Mouse (Mus musculus) cerebellum, postnatal 36 days (tissue): Measurements from ENCODE around the gene Mrps26.
A peak's percentile ranks its signal among the peaks of the same experiment; 100 is the strongest.

ENCODE experiments used
- DNase-seq, 2 experiments: peaks; one replicate each; pipeline ENCODE4 v3.0.0; 2021 to 2022; ENCODE audit warnings: mixed read lengths in 2 of 2

The Mrps26 gene

GRCm38 (mm10) chr2:130577021-130577420, 13.5 kb downstream of the Mrps26 start:
- no peak for DNase-seq

DNA sequence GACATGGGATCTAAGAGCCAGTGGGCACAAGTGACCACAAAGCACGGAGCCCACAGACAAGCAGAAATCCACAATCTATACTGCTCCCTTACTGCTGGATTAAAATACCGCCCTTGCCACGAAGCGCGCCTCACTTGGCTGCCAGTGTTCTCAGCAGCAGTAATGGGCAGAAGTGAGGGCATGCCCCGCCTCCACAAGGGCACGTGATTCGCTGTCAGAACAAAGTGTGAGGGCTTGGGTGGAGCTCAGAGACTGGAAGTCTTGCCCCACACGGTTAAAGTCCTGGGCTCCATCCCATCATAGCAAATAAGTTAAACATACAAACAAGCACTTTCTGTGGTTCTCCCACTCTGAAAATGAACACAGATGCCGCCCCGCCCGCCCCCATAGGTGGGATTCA, 14.1 kb downstream of the Mrps26 start:
- no peak for DNase-seq

GRCm38 (mm10) chr2:130578148-130578547, 14.6 kb downstream of the Mrps26 start:
- DNase-seq: peak; percentile 75 to 76

- no peak for DNase-seq
Measured at GRCm38 (mm10) chr2:130579791-130580190, 16.2 kb downstream of the Mrps26 start.

DNA sequence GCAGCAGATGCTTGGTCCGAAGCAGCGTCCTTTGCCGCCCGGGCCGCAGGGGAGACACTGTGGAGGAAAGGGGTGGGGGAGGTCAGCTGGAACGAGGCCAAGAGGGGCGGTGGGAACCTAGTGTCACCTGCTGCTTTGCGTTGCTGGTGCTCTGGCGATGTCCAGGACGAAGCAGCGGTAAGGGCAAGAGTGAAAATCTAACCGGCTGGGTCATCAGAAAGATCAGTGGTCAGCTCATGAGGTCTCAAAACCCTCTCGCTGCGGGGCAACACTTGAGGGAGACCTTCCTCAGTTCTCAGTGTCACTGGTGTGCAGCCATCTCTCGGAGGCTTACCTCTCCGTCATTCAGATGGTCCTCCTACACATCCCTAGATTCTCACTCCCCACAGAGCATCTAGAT, 17.7 kb downstream of the Mrps26 start:
- no peak for DNase-seq

DNA sequence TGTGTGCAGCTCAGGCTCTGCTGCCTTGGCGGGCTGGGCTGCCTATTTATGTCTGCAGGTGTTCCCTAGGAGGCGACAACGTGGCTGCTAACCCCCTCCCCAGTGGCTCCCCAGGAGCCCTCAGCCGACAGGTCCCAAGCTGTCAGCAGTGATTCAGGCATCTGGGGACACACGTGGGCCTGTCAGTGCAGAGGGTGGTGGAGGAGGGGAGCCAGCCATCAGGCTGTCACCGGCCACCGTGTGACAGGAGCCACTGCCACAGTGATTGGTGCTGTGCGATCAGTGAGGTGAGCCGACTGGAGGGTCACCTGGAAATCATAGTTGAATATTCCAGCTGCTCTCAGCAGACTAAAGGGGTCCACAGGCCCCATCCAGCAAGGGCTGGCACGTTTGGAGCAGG, 19.0 kb downstream of the Mrps26 start, which contains the start of gene Avp:
Gene Avp, minus strand, starts transcription at position 3 of the 400 bp plus-strand sequence.
- DNase-seq: no peak

DNA sequence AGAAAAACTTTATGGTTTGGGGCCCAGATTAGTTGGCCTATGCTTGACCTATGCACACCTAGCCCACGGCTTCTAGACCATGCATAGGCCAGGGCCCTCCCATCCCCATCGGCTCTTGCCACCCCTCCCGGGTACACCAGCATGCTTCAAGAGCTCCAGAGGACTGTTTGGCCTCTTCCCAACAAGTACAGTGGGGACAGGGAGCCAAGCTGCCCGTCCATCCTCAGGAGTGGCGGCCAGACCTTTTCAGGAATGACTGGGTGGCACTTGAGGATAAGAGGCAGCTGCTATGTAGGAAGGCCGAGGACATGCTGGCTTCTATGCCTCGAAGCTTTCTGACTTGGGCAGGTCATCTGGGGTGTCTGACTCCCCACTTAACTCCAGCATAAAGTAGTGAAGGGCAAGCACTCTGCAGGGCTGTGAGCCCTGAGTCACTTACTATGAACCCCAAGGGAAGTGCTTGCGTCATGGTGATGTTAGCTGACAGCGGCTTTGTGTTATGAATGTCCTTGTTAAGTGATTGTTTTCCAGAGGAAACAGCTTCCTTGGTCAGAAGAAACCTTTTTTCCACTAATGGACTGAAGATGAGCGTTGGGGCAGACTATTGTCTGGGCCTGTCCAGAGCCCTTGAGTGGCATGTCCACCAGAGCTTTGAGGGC, 20.5 kb downstream of the Mrps26 start:
- DNase-seq: no peak

DNA sequence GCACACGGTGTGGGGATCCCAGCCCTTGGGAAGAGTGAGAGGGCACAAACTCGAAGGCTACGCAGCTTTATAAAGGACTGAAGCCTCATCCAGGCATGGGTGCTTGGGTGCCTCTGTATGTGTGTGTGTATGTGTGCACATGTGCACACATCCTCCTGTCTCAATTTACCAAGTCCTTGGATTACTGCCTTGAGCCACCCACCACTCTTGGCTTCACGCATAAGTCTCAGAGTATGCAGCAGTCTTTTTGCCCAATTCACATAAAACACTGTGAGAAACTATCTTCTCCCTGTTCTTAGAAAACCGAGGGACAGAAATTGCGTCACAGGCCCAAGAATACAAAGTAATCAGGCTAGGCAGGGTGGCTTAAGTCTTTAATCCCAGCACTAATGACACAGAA, 22.5 kb downstream of the Mrps26 start:
- DNase-seq: no peak

- DNase-seq: no peak
Measured at GRCm38 (mm10) chr2:130588373-130588772, 24.8 kb downstream of the Mrps26 start.

GRCm38 (mm10) chr2:130589157-130589556, 25.6 kb downstream of the Mrps26 start:
- no peak for DNase-seq

GRCm38 (mm10) chr2:130589761-130590160, 26.2 kb downstream of the Mrps26 start:
- no peak for DNase-seq

- no peak for DNase-seq
Measured at GRCm38 (mm10) chr2:130591016-130591415, 27.5 kb downstream of the Mrps26 start.

DNA sequence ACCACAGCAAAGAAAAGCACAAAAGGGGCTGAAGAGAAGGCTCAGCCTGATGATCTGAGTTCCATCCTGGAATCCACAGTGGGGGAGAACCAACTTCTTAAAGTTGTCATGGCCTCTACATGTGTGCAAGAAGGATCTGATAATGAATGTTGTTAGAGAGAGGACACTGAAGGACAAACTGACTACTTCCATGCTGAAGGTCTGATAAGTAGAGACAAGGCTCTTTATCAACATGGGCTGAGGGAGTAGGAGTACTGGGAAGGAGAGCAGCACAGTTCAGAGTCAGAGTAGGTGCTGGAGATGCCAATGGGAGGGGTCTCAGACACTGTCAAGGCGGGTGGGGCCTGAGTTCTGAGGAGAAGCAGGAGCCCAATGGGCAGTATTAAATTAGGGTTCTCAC, 32.1 kb downstream of the Mrps26 start:
- DNase-seq: no peak

DNA sequence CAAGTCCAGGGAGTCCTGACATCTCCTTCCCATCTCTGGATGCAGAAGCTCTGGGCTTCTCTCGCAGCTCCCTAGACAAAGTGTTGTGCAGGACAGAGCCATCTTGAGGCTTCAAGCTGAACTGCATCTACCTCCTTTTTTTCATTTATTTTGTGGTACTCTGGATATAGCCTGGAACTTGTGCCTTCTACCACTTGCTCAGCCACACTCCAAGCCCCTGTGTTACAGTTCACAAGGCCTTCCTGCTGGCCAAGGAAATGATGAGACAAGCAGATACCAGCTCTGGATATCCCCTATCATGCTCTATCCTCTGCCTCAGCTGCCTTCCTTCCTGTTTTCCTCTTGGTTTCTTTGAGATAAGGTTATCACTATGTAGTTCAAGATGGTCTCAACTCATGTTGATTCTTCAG, 34.1 kb downstream of the Mrps26 start:
- DNase-seq: peak in 1 of 2 experiments; percentile 40

- no peak for DNase-seq
Measured at GRCm38 (mm10) chr2:130598399-130598798, 34.9 kb downstream of the Mrps26 start.

- no peak for DNase-seq
Measured at GRCm38 (mm10) chr2:130602195-130602594, 38.7 kb downstream of the Mrps26 start.

DNA sequence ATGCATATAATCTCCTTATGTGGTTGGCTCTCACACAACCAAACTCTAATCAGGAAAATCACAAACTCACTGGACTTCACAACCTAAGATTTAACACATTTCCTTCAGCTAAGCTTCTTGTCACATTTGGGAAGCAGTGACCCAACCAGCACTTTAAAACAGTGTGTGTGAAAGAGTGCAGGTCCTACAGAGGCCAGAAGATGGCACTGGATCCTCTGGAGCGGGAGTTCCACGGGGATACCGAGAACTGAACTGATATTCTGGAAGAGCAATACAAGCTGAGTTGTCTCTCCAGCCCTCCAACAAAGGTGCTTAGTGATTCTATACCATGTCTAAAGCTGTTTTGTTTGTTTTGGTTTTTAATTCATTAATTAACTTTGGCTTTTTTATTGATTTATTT, 49.5 kb downstream of the Mrps26 start:
- peak; percentile 45 to 46 for DNase-seq
